In the genomic region with DNA sequence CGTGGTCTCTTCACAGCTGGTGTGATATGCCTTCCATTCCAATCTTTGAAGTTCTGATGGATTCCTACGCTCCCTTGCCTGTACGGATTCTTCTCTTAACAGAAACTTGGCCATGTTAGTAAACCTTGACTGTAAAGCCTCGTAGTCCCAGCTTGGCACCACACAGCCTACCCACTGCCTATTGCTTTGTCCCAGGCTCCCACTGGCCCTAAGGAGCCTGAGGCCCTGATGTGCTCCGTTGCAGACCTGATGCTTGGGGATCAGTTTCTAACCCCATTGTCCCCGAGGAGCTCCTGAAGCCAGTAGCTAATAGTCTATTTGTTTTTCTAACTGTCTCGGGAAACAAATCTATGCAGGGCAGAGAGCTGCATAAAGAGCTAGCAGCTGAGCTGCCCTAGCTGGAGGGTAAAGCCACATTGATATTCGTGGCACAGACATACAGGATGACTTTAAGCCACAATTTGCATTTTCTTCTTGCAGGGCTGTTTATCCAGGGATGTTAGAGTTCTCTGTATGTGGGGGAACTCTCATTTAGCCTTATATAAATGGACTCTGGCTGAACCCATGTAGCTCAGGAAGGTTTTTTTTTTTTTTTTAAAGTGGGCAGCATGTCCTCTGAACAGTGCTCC, we compare ENCODE assay signal across 1 mouse cellular context.
TF ChIP-seq lines count a peak whose summit lies in the region.

No protein-coding gene starts in this region.

TF ChIP-seq in CH12.LX, 34 proteins besides CTCF, POLR2A, EP300 and RAD21 (continued from another document):
- no peak for TF ChIP-seq ZNF384 (IDR thresholded peaks at IDR 0.05; ENCODE audit: low read depth, low read length)
- no peak for TF ChIP-seq MAZ (IDR thresholded peaks at IDR 0.05; ENCODE audit: low read depth, low read length)
- no peak for TF ChIP-seq MXI1 (IDR thresholded peaks at IDR 0.05; ENCODE audit: low read depth, low read length)
- TF ChIP-seq MAX (IDR thresholded peaks at IDR 0.05; ENCODE audit: low read length): no peak
